ENCODE assay signal across 17 mouse cellular contexts in the genomic region with DNA sequence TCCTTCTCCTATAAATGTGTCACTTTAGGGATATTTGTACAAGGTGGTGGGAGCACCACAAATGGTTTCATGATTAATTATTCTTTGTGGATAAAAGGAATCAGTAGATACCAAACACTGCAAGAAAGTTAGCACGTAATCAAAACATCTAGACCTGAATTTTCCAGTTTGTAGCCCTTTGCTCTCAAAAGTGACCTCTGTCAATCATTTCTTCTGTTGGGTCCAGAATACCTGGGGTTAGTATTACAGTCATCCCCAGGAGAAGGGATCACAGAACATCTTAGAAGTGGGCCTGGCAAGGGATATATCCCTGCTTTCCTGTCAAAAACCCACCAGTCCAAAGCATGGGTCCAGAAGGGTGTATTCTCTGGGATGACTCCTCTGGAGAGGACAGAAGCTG.
"Had no signal": no experiment of that assay in that cellular context is flagged by ENCODE, and none has a peak within 500 bp of the region (broad histone marks: within the 10 kb centered on the region; RNA-seq: fewer than 3 reads in every experiment).

No protein-coding gene starts in this region.

- H3K4me1 ChIP-seq: megakaryocyte, embryonic 14.5 days had no signal

- H3K27me3 ChIP-seq: lung, embryonic 15.5 days; midbrain, embryonic 12.5 days; neural tube, embryonic 12.5 days; stomach, embryonic 15.5 days had no signal

- H3K36me3 ChIP-seq: lung, embryonic 15.5 days; midbrain, embryonic 12.5 days; neural tube, embryonic 12.5 days; stomach, embryonic 15.5 days had no signal

- ATAC-seq: liver, postnatal 0 days; lung, postnatal 0 days had no signal

- H3K9ac ChIP-seq: liver, postnatal 0 days; lung, embryonic 15.5 days; midbrain, embryonic 12.5 days; neural tube, embryonic 12.5 days; stomach, embryonic 15.5 days had no signal

- H3K9me3 ChIP-seq: lung, embryonic 15.5 days; midbrain, embryonic 12.5 days; neural tube, embryonic 12.5 days; stomach, embryonic 15.5 days had no signal

- H3K4me3 ChIP-seq: lung, embryonic 15.5 days; megakaryocyte, embryonic 14.5 days; midbrain, embryonic 12.5 days; neural tube, embryonic 12.5 days; stomach, embryonic 15.5 days had no signal

- DNase-seq: liver, postnatal 0 days; lung, adult 2 months; lung, postnatal 14 days; lung, postnatal 36 days; midbrain, embryonic 14.5 days; right cerebral cortex, postnatal 14 days; thymus, adult 2 months; thymus, postnatal 25 days; thymus, postnatal 4 days had no signal

- H3K27ac ChIP-seq: lung, embryonic 15.5 days; macrophage; midbrain, embryonic 12.5 days; neural tube, embryonic 12.5 days; stomach, embryonic 15.5 days; stomach, postnatal 0 days had no signal

- H3K4me2 ChIP-seq: lung, embryonic 15.5 days; midbrain, embryonic 12.5 days; neural tube, embryonic 12.5 days; stomach, embryonic 15.5 days had no signal
